In the genomic region with DNA sequence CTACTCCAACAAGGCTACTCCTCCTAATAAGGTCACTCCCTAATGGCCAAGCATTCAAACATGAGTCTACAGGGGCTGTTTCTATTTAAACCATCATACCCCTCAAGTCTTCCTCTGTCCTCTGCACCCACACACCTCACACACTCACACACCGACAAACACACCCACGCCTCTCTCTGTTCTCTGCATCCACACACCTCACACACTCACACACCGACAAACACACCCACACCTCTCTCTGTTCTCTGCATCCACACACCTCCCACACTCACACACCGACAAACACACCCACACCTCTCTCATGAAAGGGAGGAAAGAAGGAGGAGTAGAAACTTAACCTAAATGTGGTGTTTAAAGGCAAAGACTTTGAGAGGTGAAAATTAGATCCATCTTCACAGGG, we compare ENCODE assay signal across 29 mouse cellular contexts.
DNase-seq lines count a peak whose midpoint lies in the region; ATAC-seq lines count a peak whose summit lies in the region.
"Had no signal": no experiment of that assay in that cellular context is flagged by ENCODE, and none has a peak within 500 bp of the region (broad histone marks: within the 10 kb centered on the region; RNA-seq: fewer than 3 reads in every experiment).

No protein-coding gene starts in this region.

- no peak for DNase-seq in frontal cortex, postnatal 14 days (ENCODE audit: low spot score in 2 of 2)
- peak; percentile 48 for DNase-seq in right cerebral cortex, adult 18-20 months
- DNase-seq in right cerebral cortex, postnatal 10 days (ENCODE audit: low spot score in 2 of 2), result no peak
- DNase-seq in brain, adult 2 months (ENCODE audit: low read depth, low spot score), result peak; percentile 41
- DNase-seq: adrenal gland, adult 8-10 months; adrenal gland, postnatal 14 days; adrenal gland, postnatal 36 days; B cell, adult 2 months; cerebellum, adult 11 months; cerebellum, adult 18-20 months; cerebellum, adult 8-10 months; cerebellum, adult 9-11 months; cerebellum, postnatal 14 days; cerebellum, postnatal 36 days; embryo, embryonic 11 days had no signal

- no peak overlapping the region for H3K4me3 ChIP-seq in kidney, embryonic 14.5 days (ENCODE audit: low read length)
- H3K4me3 ChIP-seq: embryonic facial prominence, embryonic 13.5 days; embryonic facial prominence, embryonic 15.5 days; erythroblast, embryonic 14.5 days; forebrain, embryonic 10.5 days; forebrain, embryonic 12.5 days had no signal

- no peaks in the 10 kb centered on the region for H3K27me3 ChIP-seq in kidney, embryonic 14.5 days (ENCODE audit: control insufficient read depth, insufficient read depth, low read length)
- H3K27me3 ChIP-seq: CH12.LX; embryonic facial prominence, embryonic 13.5 days; embryonic facial prominence, embryonic 15.5 days; forebrain, embryonic 12.5 days; Patski had no signal

- H3K27ac ChIP-seq in kidney, embryonic 14.5 days (ENCODE audit: low read depth, low read length), result no peak overlapping the region
- H3K27ac ChIP-seq: embryonic facial prominence, embryonic 13.5 days; embryonic facial prominence, embryonic 15.5 days; forebrain, embryonic 10.5 days; forebrain, embryonic 12.5 days had no signal

- 93% methylated on average over 4 of the region's 4 CpGs for WGBS in kidney, embryonic 14.5 days

- H3K4me2 ChIP-seq in kidney, embryonic 14.5 days (replicated peaks; ENCODE audit: low read depth, low read length), result no peak overlapping the region
- H3K4me2 ChIP-seq: embryonic facial prominence, embryonic 13.5 days; embryonic facial prominence, embryonic 15.5 days; forebrain, embryonic 12.5 days had no signal

- no peaks in the 10 kb centered on the region for H3K4me1 ChIP-seq in kidney, embryonic 14.5 days (ENCODE audit: control insufficient read depth, insufficient read depth, low read length)
- H3K4me1 ChIP-seq: embryonic facial prominence, embryonic 13.5 days; embryonic facial prominence, embryonic 15.5 days; forebrain, embryonic 10.5 days; forebrain, embryonic 12.5 days had no signal

- no peak overlapping the region for H3K9ac ChIP-seq in kidney, embryonic 14.5 days (ENCODE audit: low read depth, low read length)
- H3K9ac ChIP-seq: embryonic facial prominence, embryonic 13.5 days; embryonic facial prominence, embryonic 15.5 days; forebrain, embryonic 12.5 days had no signal

- no peaks in the 10 kb centered on the region for H3K36me3 ChIP-seq in kidney, embryonic 14.5 days (ENCODE audit: control insufficient read depth, insufficient read depth, low read length)
- H3K36me3 ChIP-seq: embryonic facial prominence, embryonic 13.5 days; embryonic facial prominence, embryonic 15.5 days; forebrain, embryonic 10.5 days; forebrain, embryonic 12.5 days; G1E had no signal

- no peaks in the 10 kb centered on the region for H3K9me3 ChIP-seq in kidney, embryonic 14.5 days (ENCODE audit: control insufficient read depth, low read length)
- H3K9me3 ChIP-seq: embryonic facial prominence, embryonic 13.5 days; embryonic facial prominence, embryonic 15.5 days; forebrain, embryonic 10.5 days; forebrain, embryonic 12.5 days had no signal

- peak; percentile 87 for ATAC-seq in frontal cortex, adult (ENCODE audit: low TSS enrichment)
- no peak for ATAC-seq in kidney, embryonic 14.5 days (ENCODE audit: low FRiP score, low TSS enrichment)
- ATAC-seq: activated CD4-positive, CD25-positive, alpha-beta regulatory T cell, adult 4 months; CD4-positive, CD25-positive, alpha-beta regulatory T cell, adult 4 months; forebrain, embryonic 14.5 days; forebrain, embryonic 16.5 days; Patski had no signal

Comparison
In these comparisons a context has a peak if more than half of its experiments do, and no peak if none do; other contexts are left out.
1. DNase-seq: peak in right cerebral cortex, adult 18-20 months (single experiment) and brain, adult 2 months (single experiment); none in frontal cortex, postnatal 14 days (0 of 2) and right cerebral cortex, postnatal 10 days (0 of 2).